Mouse (Mus musculus): ENCODE measurements around the gene Nlgn1. TPM values are rescaled to one million over a fixed set of nuclear protein-coding genes. Genes with fewer than 3 reads are reported as not detected.

Gene Nlgn1
- polyA plus RNA-seq, 1 experiment from 2014 or later, result 0.92 TPM

DNA sequence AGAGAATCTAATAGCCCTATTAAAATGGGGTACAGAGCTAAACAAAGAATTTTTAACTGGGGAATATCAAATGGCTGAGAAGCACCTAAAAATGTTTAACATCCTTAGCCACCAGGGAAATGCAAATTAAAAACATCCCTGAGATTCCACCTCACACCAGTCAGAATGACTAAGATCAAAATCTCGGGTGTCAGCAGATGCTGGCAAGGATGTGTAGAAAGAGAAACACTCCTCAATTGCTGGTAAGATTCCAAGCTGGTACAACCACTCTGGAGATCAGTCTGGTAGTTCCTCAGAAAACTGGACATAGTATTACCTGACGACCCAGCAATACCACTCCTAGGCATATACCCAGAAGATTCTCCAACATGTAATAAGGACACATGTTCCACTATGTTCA lies 869.2 kb downstream of the Nlgn1 start:
- 75% methylated on average over 2 of the region's 2 CpGs for WGBS
- no peaks in the 10 kb centered on the region for H3K4me1 ChIP-seq (ENCODE audit: control insufficient read depth, insufficient read depth, low read length)
- ATAC-seq (replicated peaks; ENCODE audit: extremely low read depth, insufficient read depth, low FRiP score), result no peak
- H3K27me3 ChIP-seq (ENCODE audit: control insufficient read depth, insufficient read depth, low read length), result no peaks in the 10 kb centered on the region
- no peak overlapping the region for H3K9ac ChIP-seq (ENCODE audit: low read length)
- no peak overlapping the region for H3K27ac ChIP-seq (ENCODE audit: low read length)
- no peak overlapping the region for H3K4me3 ChIP-seq (ENCODE audit: low read length)
- no peaks in the 10 kb centered on the region for H3K9me3 ChIP-seq (replicated peaks; ENCODE audit: control insufficient read depth, low read length)
- H3K4me2 ChIP-seq (ENCODE audit: low read depth, low read length), result no peak overlapping the region
- H3K36me3 ChIP-seq (ENCODE audit: control insufficient read depth, insufficient read depth), result no peaks in the 10 kb centered on the region

DNA sequence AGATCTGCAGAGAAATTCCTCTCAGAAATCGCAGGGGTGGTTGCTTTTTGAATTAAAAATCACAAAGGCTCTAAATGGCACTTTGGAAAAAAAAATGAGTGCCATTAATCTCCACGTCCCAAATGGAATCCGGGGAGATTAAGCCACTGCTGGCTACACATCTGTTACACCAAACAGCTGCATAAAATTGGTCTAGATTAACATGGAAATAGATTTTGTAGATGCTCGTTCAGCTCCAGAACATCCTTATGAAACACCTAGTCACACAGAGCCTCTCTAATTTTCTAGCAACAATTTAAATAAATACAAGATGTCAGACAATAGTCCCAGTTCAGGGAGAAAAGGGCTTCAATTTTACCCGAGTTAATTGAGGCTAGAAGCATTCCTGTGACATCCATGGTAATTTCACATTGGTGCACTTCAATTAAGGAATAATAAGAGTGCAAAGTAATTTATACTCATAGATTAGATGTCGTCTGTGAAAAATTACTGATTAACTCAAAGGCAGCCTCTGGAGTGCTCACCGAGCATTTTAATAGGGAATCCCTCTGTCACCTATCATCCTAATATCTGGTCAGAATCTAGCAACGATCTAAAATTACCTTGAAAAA lies 875.9 kb downstream of the Nlgn1 start:
- WGBS, result 75% methylated on average over 8 of the region's 8 CpGs
- no peak overlapping the region for H3K27ac ChIP-seq (ENCODE audit: low read length)

DNA sequence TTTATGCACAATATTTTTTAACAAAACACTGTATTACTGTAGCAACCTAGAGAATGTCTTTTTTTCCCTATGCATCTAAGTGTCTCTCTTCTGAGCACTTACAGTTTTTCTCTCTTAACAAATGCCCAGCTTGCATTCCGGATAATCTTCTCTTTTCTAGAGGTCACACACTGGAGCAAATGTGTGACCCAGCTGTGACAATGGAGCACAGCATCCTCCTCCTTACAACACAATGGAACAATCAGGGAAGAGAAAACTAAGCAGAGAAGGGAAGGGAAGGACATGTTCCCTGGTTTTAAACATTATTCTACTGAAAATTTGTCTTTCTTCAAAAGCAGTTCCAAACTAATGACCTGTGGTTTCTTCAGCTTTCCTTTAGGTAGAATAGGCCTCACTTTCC lies 879.9 kb downstream of the Nlgn1 start:
- Histone ChIP-seq H3K27ac (ENCODE audit: low read length) (no peak overlapping the region), H3K4me2 (ENCODE audit: low read depth, low read length) (no peak overlapping the region), H3K9ac (ENCODE audit: low read length) (no peak overlapping the region), H3K27me3 (ENCODE audit: control insufficient read depth, insufficient read depth, low read length) (no peaks in the 10 kb centered on the region), H3K9me3 (replicated peaks; ENCODE audit: control insufficient read depth, low read length) (no peaks in the 10 kb centered on the region), H3K4me3 (ENCODE audit: low read length) (no peak overlapping the region), H3K4me1 (ENCODE audit: control insufficient read depth, insufficient read depth, low read length) (no peaks in the 10 kb centered on the region), H3K36me3 (ENCODE audit: control insufficient read depth, insufficient read depth) (no peaks in the 10 kb centered on the region)
- ATAC-seq (replicated peaks; ENCODE audit: extremely low read depth, insufficient read depth, low FRiP score), result no peak
- WGBS, result 60% methylated on average over 1 of the region's 1 CpGs

More for the DNA sequence above, 875.9 kb downstream of the Nlgn1 start:
- Histone ChIP-seq H3K4me3 (ENCODE audit: low read length) (no peak overlapping the region), H3K4me2 (ENCODE audit: low read depth, low read length) (no peak overlapping the region), H3K27me3 (ENCODE audit: control insufficient read depth, insufficient read depth, low read length) (no peaks in the 10 kb centered on the region), H3K9me3 (replicated peaks; ENCODE audit: control insufficient read depth, low read length) (no peaks in the 10 kb centered on the region), H3K36me3 (ENCODE audit: control insufficient read depth, insufficient read depth) (no peaks in the 10 kb centered on the region), H3K4me1 (ENCODE audit: control insufficient read depth, insufficient read depth, low read length) (no peaks in the 10 kb centered on the region), H3K9ac (ENCODE audit: low read length) (no peak overlapping the region)
- no peak for ATAC-seq (replicated peaks; ENCODE audit: extremely low read depth, insufficient read depth, low FRiP score)

DNA sequence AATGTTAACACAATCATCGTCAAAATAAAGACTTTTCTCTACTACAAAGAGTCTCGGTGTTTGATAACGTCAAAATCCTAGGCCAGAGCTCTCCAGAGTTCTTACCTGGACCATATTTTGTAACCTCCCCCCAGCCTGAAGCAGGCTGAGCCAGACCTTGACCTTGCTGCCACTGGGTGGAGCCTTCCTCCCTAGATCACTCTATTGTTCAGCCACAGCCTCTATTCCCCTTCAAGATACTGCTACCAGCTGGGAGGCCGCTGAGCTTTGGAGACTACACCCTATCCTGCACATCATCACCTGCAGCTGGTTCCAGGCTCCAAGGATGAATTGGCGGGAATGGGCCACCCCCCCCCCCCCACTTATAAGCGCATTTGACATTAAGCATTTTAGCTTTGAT lies 881.8 kb downstream of the Nlgn1 start:
- Histone ChIP-seq H3K27ac (ENCODE audit: low read length) (no peak overlapping the region), H3K36me3 (ENCODE audit: control insufficient read depth, insufficient read depth) (no peaks in the 10 kb centered on the region), H3K4me1 (ENCODE audit: control insufficient read depth, insufficient read depth, low read length) (no peaks in the 10 kb centered on the region), H3K9ac (ENCODE audit: low read length) (no peak overlapping the region), H3K27me3 (ENCODE audit: control insufficient read depth, insufficient read depth, low read length) (no peaks in the 10 kb centered on the region), H3K4me2 (ENCODE audit: low read depth, low read length) (no peak overlapping the region), H3K9me3 (replicated peaks; ENCODE audit: control insufficient read depth, low read length) (no peaks in the 10 kb centered on the region), H3K4me3 (ENCODE audit: low read length) (no peak overlapping the region)
- no peak for ATAC-seq (replicated peaks; ENCODE audit: extremely low read depth, insufficient read depth, low FRiP score)
- 54% methylated on average over 6 of the region's 6 CpGs for WGBS

DNA sequence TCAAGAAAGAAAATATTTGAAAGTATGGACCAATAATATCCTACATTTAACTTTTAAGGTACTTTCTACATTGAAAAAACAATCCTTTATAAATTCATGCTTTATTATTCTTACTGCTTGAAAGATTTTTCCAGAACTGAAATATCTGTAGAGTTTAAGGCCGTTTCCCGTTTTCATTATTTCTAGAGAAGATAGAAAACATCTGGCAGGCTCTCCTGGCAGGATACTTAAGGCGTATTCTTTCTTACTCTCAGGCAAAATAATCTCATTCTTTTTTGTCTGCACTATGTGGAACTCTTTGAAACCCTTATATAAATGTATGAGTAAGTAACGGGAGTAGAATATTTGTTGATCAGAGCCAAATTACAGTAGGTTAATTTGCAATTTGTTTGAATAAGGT lies 882.9 kb downstream of the Nlgn1 start:
- Histone ChIP-seq H3K4me2 (ENCODE audit: low read depth, low read length) (no peak overlapping the region), H3K27me3 (ENCODE audit: control insufficient read depth, insufficient read depth, low read length) (no peaks in the 10 kb centered on the region), H3K9ac (ENCODE audit: low read length) (no peak overlapping the region), H3K36me3 (ENCODE audit: control insufficient read depth, insufficient read depth) (no peaks in the 10 kb centered on the region), H3K9me3 (replicated peaks; ENCODE audit: control insufficient read depth, low read length) (no peaks in the 10 kb centered on the region), H3K4me3 (ENCODE audit: low read length) (no peak overlapping the region), H3K4me1 (ENCODE audit: control insufficient read depth, insufficient read depth, low read length) (no peaks in the 10 kb centered on the region), H3K27ac (ENCODE audit: low read length) (no peak overlapping the region)
- no peak for ATAC-seq (replicated peaks; ENCODE audit: extremely low read depth, insufficient read depth, low FRiP score)
- 57% methylated on average over 4 of the region's 4 CpGs for WGBS

DNA sequence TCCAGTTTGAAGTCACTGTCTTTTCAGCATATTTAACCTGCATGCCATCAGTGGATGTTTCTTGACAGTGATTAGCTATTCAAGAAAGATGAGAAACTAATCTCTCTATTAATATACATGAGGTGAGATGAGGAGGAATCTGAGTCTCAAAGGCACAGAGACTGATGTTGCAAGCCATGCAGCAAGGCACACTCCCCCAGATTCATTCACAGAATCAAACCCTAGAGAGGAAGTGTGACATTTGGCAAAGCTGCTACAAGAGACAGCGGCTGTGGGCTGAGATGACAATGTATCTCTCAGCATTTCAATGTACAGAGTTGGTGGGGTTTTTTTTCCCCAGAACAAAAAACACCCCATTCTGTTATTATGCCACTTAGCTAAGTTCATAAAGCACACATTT lies 885.1 kb downstream of the Nlgn1 start:
- Histone ChIP-seq H3K27ac (ENCODE audit: low read length) (no peak overlapping the region), H3K4me1 (ENCODE audit: control insufficient read depth, insufficient read depth, low read length) (no peaks in the 10 kb centered on the region), H3K9me3 (replicated peaks; ENCODE audit: control insufficient read depth, low read length) (no peaks in the 10 kb centered on the region), H3K4me2 (ENCODE audit: low read depth, low read length) (no peak overlapping the region), H3K4me3 (ENCODE audit: low read length) (no peak overlapping the region), H3K27me3 (ENCODE audit: control insufficient read depth, insufficient read depth, low read length) (no peaks in the 10 kb centered on the region), H3K9ac (ENCODE audit: low read length) (no peak overlapping the region), H3K36me3 (ENCODE audit: control insufficient read depth, insufficient read depth) (no peaks in the 10 kb centered on the region)
- 44% methylated on average over 1 of the region's 1 CpGs for WGBS
- no peak for ATAC-seq (replicated peaks; ENCODE audit: extremely low read depth, insufficient read depth, low FRiP score)

DNA sequence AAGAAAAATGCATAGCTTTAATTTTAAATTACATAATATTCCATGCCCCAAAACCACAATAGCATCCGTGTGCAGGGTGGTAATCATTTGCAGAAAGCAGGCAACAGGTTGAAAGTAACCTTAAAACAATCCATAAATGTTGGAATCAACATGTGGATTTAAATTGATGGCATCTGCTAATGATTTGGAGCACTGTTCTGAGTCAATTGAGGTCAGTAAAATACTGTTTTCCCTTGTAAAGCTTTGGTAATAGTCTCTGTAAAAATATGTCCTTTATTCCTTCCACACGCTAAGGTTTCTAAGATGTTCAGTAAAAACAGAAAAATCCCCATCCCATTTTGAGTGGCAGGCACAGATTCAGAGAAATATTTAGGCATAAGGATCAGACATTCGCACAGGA lies 888.6 kb downstream of the Nlgn1 start:
- Histone ChIP-seq H3K9me3 (replicated peaks; ENCODE audit: control insufficient read depth, low read length) (no peaks in the 10 kb centered on the region), H3K27me3 (ENCODE audit: control insufficient read depth, insufficient read depth, low read length) (no peaks in the 10 kb centered on the region), H3K9ac (ENCODE audit: low read length) (no peak overlapping the region), H3K4me3 (ENCODE audit: low read length) (no peak overlapping the region), H3K27ac (ENCODE audit: low read length) (no peak overlapping the region), H3K4me2 (ENCODE audit: low read depth, low read length) (no peak overlapping the region), H3K4me1 (ENCODE audit: control insufficient read depth, insufficient read depth, low read length) (no peaks in the 10 kb centered on the region), H3K36me3 (ENCODE audit: control insufficient read depth, insufficient read depth) (no peaks in the 10 kb centered on the region)
- 77% methylated on average over 3 of the region's 3 CpGs for WGBS
- ATAC-seq (replicated peaks; ENCODE audit: extremely low read depth, insufficient read depth, low FRiP score), result no peak

DNA sequence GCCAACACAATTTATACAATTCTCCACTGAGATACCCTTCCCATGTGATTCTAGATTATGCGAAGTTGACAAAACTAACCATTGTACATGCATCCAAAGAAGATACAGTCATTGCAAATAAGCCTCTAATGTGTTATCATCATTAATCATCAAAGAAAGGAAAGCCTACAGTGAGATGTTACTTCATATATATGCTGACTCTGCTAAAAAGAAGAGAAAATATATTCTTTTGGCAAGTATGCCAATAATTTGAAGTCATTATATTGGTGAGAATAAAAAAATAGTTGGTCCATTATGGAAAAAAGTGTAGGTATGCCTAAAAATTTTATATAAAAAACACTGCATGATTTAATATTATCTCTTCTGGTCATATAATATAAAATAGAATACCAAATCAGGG lies 889.6 kb downstream of the Nlgn1 start:
- no peak overlapping the region for H3K4me3 ChIP-seq (ENCODE audit: low read length)
- H3K9ac ChIP-seq (ENCODE audit: low read length), result no peak overlapping the region
- H3K4me2 ChIP-seq (ENCODE audit: low read depth, low read length), result no peak overlapping the region
- no peaks in the 10 kb centered on the region for H3K4me1 ChIP-seq (ENCODE audit: control insufficient read depth, insufficient read depth, low read length)
- ATAC-seq (replicated peaks; ENCODE audit: extremely low read depth, insufficient read depth, low FRiP score), result no peak
- H3K9me3 ChIP-seq (replicated peaks; ENCODE audit: control insufficient read depth, low read length), result no peaks in the 10 kb centered on the region
- no peaks in the 10 kb centered on the region for H3K36me3 ChIP-seq (ENCODE audit: control insufficient read depth, insufficient read depth)
- WGBS, result 87% methylated on average over 1 of the region's 1 CpGs
- H3K27me3 ChIP-seq (ENCODE audit: control insufficient read depth, insufficient read depth, low read length), result no peaks in the 10 kb centered on the region
- no peak overlapping the region for H3K27ac ChIP-seq (ENCODE audit: low read length)

DNA sequence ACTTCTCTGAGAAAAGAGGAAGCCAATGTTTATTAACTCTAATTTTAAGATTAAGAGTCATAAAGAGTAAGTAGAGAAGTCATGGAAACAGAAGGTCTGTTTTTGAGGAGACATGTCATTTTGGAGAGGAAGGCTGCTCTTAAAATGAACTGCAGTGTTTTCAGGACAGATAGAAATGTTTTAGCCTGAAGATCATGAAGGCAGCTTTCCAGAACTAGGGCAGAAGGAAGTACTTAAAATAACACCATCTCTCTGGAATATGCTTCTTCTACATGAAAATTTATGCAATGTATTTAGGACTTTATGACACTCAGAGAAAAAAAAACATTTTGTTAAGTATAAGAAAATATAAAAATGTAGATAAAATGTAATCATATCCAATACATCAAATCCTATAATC lies 905.3 kb downstream of the Nlgn1 start:
- no peak for ATAC-seq (replicated peaks; ENCODE audit: extremely low read depth, insufficient read depth, low FRiP score)
- H3K27me3 ChIP-seq (ENCODE audit: control insufficient read depth, insufficient read depth, low read length), result no peaks in the 10 kb centered on the region
- no peak overlapping the region for H3K9ac ChIP-seq (ENCODE audit: low read length)
- no peak overlapping the region for H3K27ac ChIP-seq (ENCODE audit: low read length)
- H3K4me1 ChIP-seq (ENCODE audit: control insufficient read depth, insufficient read depth, low read length), result no peaks in the 10 kb centered on the region
- no peaks in the 10 kb centered on the region for H3K36me3 ChIP-seq (ENCODE audit: control insufficient read depth, insufficient read depth)
- no peak overlapping the region for H3K4me2 ChIP-seq (ENCODE audit: low read depth, low read length)
- H3K4me3 ChIP-seq (ENCODE audit: low read length), result no peak overlapping the region
- H3K9me3 ChIP-seq (replicated peaks; ENCODE audit: control insufficient read depth, low read length), result no peaks in the 10 kb centered on the region

DNA sequence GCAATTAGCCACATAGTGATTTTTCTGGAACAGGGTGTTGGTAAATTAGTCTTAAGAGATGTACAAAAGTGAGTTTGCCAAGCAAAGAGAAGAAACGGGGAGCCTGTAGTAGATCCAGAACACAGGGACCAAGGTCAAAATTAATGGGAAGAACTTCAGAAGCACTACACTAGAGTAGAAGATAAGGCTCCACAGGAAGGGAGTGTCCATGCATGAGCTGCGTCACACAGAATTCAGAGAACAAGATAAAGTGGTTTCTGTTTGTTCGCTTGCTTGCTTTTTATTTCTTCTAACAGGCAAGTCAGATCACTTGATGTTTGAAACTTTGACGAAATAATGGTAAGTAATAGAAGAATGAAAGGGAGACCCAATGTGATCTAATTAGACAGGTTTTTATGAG lies 920.3 kb downstream of the Nlgn1 start:
- 65% methylated on average over 4 of the region's 4 CpGs for WGBS
- Histone ChIP-seq H3K27me3 (ENCODE audit: control insufficient read depth, insufficient read depth, low read length) (no peaks in the 10 kb centered on the region), H3K9ac (ENCODE audit: low read length) (no peak overlapping the region)

More for the DNA sequence above, 920.3 kb downstream of the Nlgn1 start:
- Histone ChIP-seq H3K9me3 (replicated peaks; ENCODE audit: control insufficient read depth, low read length) (no peaks in the 10 kb centered on the region), H3K36me3 (ENCODE audit: control insufficient read depth, insufficient read depth) (no peaks in the 10 kb centered on the region), H3K4me2 (ENCODE audit: low read depth, low read length) (no peak overlapping the region), H3K4me3 (ENCODE audit: low read length) (no peak overlapping the region), H3K27ac (ENCODE audit: low read length) (no peak overlapping the region), H3K4me1 (ENCODE audit: control insufficient read depth, insufficient read depth, low read length) (no peaks in the 10 kb centered on the region)
- no peak for ATAC-seq (replicated peaks; ENCODE audit: extremely low read depth, insufficient read depth, low FRiP score)
